Mouse (Mus musculus) heart, embryonic 14.5 days (tissue): ENCODE measurements around the gene Rasa2. TPM values are rescaled to one million over a fixed set of nuclear protein-coding genes. Genes with fewer than 3 reads are reported as not detected.

Experiments
- polyA plus RNA-seq: library from polyadenylated mRNA; unstranded; fragments of >200 nt; fragmentation: Nextera tagmentation; extraction: Ambion mirVana; gene quantifications from 2 replicates; pipeline ENCODE4 v1.2.1, GENCODE M21; 2014

The Rasa2 gene
- polyA plus RNA-seq, 1 experiment from 2014 or later: 14.2 TPM

Other genes starting within 250 kb of the Rasa2 start
- 237 and 257 TPM in 2 replicates for gene Rnf7, start 152.9 kb downstream of the Rasa2 start, polyA plus RNA-seq
- gene Gm28729, start 106.4 kb downstream of the Rasa2 start, polyA plus RNA-seq: not detected in 2 replicates
- 32.9 and 34.2 TPM in 2 replicates for gene Zbtb38, start 121.2 kb upstream of the Rasa2 start, polyA plus RNA-seq